Mouse (Mus musculus): Measurements from ENCODE around the gene Dlgap4.

DNA sequence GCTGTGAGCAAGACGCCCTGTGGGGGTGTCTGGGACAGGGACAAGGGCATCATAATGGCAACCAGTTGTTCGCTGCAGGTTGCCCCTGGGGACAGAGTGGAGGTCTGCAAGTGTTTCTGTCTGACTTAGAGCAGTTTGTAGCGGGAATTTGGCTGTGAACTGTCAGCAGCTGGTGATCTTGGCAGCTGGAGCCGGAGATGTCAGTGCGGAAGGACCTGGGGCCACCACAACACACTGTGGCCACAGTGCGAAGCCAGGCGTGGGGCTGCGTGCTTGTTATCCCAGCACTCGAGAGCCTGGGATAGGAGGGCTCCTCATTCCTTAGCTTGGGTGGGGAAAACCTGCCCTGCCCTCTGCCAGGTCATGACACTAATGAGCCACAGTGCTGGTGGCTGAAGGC lies 84.7 kb downstream of the Dlgap4 start:
- TF ChIP-seq CTCF (IDR thresholded peaks at IDR 0.05; ENCODE audit: extremely low read depth, insufficient read depth, low read length) (no peak), POLR2A (IDR thresholded peaks at IDR 0.05; ENCODE audit: extremely low read depth, insufficient read depth, low read length) (no peak)
